Mouse (Mus musculus) lung, postnatal 0 days (tissue): ENCODE results near the gene Il16.

Experiments used
- CTCF ChIP-seq: IDR thresholded peaks from 2 replicates; pipeline ENCODE4 v1.5.1; 2016; ENCODE audit warnings: antibody characterized with exemption, mild to moderate bottlenecking
- EP300 ChIP-seq: IDR thresholded peaks from 2 replicates; pipeline ENCODE4 v1.6.1; 2016; ENCODE audit warnings: antibody characterized with exemption, mild to moderate bottlenecking, control low read depth

DNA sequence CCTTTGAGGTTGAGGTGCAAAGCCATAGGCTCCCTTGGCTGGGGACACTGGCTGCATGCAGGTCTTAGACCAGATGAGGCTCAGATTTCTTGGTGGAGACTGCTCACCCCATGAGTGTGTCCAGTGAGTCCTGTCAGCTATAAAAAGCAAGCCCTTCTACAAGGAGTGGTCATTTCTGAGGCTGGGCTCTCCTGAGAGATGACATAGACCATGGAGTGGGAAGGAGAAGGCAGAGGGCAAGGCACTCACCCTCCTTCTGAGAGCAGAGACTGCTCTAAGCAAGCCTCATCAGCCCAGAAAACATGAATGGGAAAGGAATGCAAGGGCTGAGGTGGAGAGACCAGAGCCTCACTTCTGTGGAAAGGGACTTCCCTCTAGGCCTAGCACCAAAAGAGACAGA, 19.7 kb downstream of the Il16 start:
- TF ChIP-seq CTCF: no peak
- no peak for TF ChIP-seq EP300
